Mouse (Mus musculus) G1E (cell line): ENCODE measurements around the gene Lrrc75a.

Source experiments
- CTCF ChIP-seq: IDR thresholded peaks from 2 replicates; pipeline ENCODE4 v1.5.1; 2012; ENCODE audit warnings: low read depth, low read length, inconsistent platforms, mixed read lengths
- GATA1 ChIP-seq: IDR thresholded peaks from 2 replicates; pipeline ENCODE4 v1.6.1; 2012; ENCODE audit warnings: borderline replicate concordance, low read length, inconsistent platforms, mixed read lengths
- POLR2AphosphoS5 ChIP-seq: IDR thresholded peaks from 2 replicates; pipeline ENCODE4 v1.6.1; 2012; ENCODE audit warnings: low read depth, low read length, inconsistent platforms; ENCODE audit not compliant: insufficient replicate concordance
- TAL1 ChIP-seq: conservative IDR thresholded peaks from 2 replicates; pipeline ENCODE4 v1.6.1; 2012; ENCODE audit warnings: low read depth, low read length, inconsistent platforms, mixed read lengths

DNA sequence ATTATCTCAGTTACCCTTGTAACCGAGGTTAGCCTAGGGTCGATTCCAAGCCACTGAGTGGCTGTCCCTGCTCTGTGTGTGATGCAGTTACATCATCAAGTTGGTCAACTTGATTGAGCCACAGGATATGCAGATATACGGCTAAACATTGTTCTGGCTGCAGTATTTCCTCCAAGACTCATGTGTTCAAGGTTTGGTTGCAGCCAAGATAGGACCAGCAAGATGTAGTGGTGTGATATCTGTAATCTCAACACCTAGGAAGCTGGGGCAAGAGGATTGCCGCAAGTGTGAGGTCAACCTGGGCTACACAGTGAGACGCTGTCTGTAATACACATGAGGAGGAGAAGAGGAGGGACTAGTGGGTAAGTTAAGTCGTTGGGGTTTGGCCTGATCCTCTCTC lies 15.9 kb upstream of the Lrrc75a start:
- TF ChIP-seq CTCF (no peak), GATA1 (no peak), TAL1 (no peak), POLR2AphosphoS5 (no peak)
